Mouse (Mus musculus) megakaryocyte-erythroid progenitor cell, adult 5-6 weeks (primary cell): Measurements from ENCODE around the gene Bloc1s1. TPM values are rescaled to one million over a fixed set of nuclear protein-coding genes. Genes with fewer than 3 reads are reported as not detected.

Experiments used
- ATAC-seq: replicated peaks from 2 replicates; pipeline ENCODE4 v1.8.0; 2016; ENCODE audit warnings: mild to moderate bottlenecking, inconsistent platforms; ENCODE audit not compliant: severe bottlenecking, poor library complexity, low FRiP score, low TSS enrichment
- total RNA-seq, 2 experiments: library from RNA; stranded (forward) in 1 of 2; stranded (reverse) in 1 of 2; fragments of 200-1000, 215-1000 nt in 1 of 2; fragments of >200 nt in 1 of 2; fragmentation: Nextera tagmentation in 1 of 2; gene quantifications; 2 replicates each; pipeline ENCODE4 v1.2.3; 2014 to 2017

The Bloc1s1 gene
- total RNA-seq, 2 experiments from 2014 or later: 73.8 to 94.6 TPM

GRCm38 (mm10) chr10:128911430-128911829 lies 12.4 kb downstream of the Bloc1s1 start:
- no peak for ATAC-seq

GRCm38 (mm10) chr10:128910066-128910841 lies 13.6 kb downstream of the Bloc1s1 start:
- ATAC-seq: no peak

- 0 out of 2 replicates have a peak, but pooled peaks have one; percentile 9 for ATAC-seq
Observed at GRCm38 (mm10) chr10:128909567-128910028, 14.2 kb downstream of the Bloc1s1 start.

- no peak for ATAC-seq
Observed at GRCm38 (mm10) chr10:128908778-128909448, 14.9 kb downstream of the Bloc1s1 start.

GRCm38 (mm10) chr10:128904812-128905211 lies 19.0 kb downstream of the Bloc1s1 start:
- ATAC-seq: no peak

- peak; percentile 39 for ATAC-seq
Observed at GRCm38 (mm10) chr10:128902409-128902988, 21.3 kb downstream of the Bloc1s1 start.

- peak; percentile 60; the same call in 1 of the 2 replicates for ATAC-seq
Observed at GRCm38 (mm10) chr10:128901409-128901808, 22.4 kb downstream of the Bloc1s1 start.

- ATAC-seq: no peak
Observed at GRCm38 (mm10) chr10:128900698-128901097, 23.1 kb downstream of the Bloc1s1 start, which contains the start of gene Cd63. Gene Cd63, plus strand, starts transcription at chr10:128900989.

GRCm38 (mm10) chr10:128899759-128900490 lies 23.9 kb downstream of the Bloc1s1 start:
- ATAC-seq: no peak

GRCm38 (mm10) chr10:128897501-128897900 lies 26.3 kb downstream of the Bloc1s1 start:
- ATAC-seq: no peak

- ATAC-seq: no peak
Observed at GRCm38 (mm10) chr10:128896807-128897206, 27.0 kb downstream of the Bloc1s1 start.

GRCm38 (mm10) chr10:128895952-128896693 lies 27.7 kb downstream of the Bloc1s1 start:
- ATAC-seq: peak; percentile 22; the same call in 1 of the 2 replicates

- peak; percentile 73 for ATAC-seq
Observed at GRCm38 (mm10) chr10:128895437-128895836, 28.4 kb downstream of the Bloc1s1 start.

GRCm38 (mm10) chr10:128892246-128892645 lies 31.6 kb downstream of the Bloc1s1 start:
- no peak for ATAC-seq

- ATAC-seq: peak; percentile 32
Observed at GRCm38 (mm10) chr10:128891296-128892094, 32.3 kb downstream of the Bloc1s1 start, which contains the start of gene Gdf11. Gene Gdf11, minus strand, starts transcription at chr10:128891718.

GRCm38 (mm10) chr10:128890383-128891295 lies 33.2 kb downstream of the Bloc1s1 start:
- no peak for ATAC-seq

- ATAC-seq: no peak
Observed at GRCm38 (mm10) chr10:128889846-128890245, 34.0 kb downstream of the Bloc1s1 start.
